Mouse (Mus musculus) midbrain, embryonic 15.5 days (tissue): ENCODE results near the gene Chst11. TPM values are rescaled to one million over a fixed set of nuclear protein-coding genes. Genes with fewer than 3 reads are reported as not detected.

Experiments used
- ATAC-seq: fragments of 200-750 bp; cut with Nextera tagmentation; replicated peaks from 2 replicates; pipeline ENCODE4 v1.8.0; 2017; ENCODE audit warnings: moderate TSS enrichment
- H3K27ac ChIP-seq: fragments of 300-500 bp; sonication (generic); 2 replicates; pipeline ENCODE4 v1.5.1; 2015; ENCODE audit warnings: mild to moderate bottlenecking, inconsistent platforms
- H3K27me3 ChIP-seq: fragments of 300-500 bp; sonication (generic); replicated peaks from 2 replicates; pipeline ENCODE4 v1.6.1; 2015; ENCODE audit warnings: inconsistent platforms
- H3K36me3 ChIP-seq: fragments of 300-500 bp; sonication (generic); replicated peaks from 2 replicates; pipeline ENCODE4 v1.6.1; 2015; ENCODE audit warnings: inconsistent platforms
- H3K4me1 ChIP-seq: fragments of 300-500 bp; sonication (generic); 2 replicates; pipeline ENCODE4 v1.6.1; 2015; ENCODE audit warnings: inconsistent platforms
- H3K4me2 ChIP-seq: fragments of 300-500 bp; sonication (generic); 2 replicates; pipeline ENCODE4 v1.6.1; 2015; ENCODE audit warnings: inconsistent platforms, mild to moderate bottlenecking, moderate library complexity
- H3K4me3 ChIP-seq: fragments of 300-500 bp; sonication (generic); 2 replicates; pipeline ENCODE4 v1.5.1; 2015; ENCODE audit warnings: mild to moderate bottlenecking, inconsistent platforms
- H3K9ac ChIP-seq: fragments of 300-500 bp; sonication (generic); 2 replicates; pipeline ENCODE4 v1.6.1; 2015; ENCODE audit warnings: mild to moderate bottlenecking, inconsistent platforms
- H3K9me3 ChIP-seq: fragments of 300-500 bp; sonication (generic); 2 replicates; pipeline ENCODE4 v1.6.1; 2016; ENCODE audit warnings: inconsistent platforms
- WGBS: fragments of 180-500 bp; shearing (Covaris S2); methylation state at CpG from one replicate; pipeline ENCODE4 v1.1.7; 2015; ENCODE audit warnings: mixed read lengths; 5-methylcytosine and 5-hydroxymethylcytosine counted together
- polyA plus RNA-seq: library from polyadenylated mRNA; unstranded; fragments of >200 nt; fragmentation: Nextera tagmentation; extraction: Ambion mirVana; gene quantifications from 2 replicates; pipeline ENCODE4 v1.2.1, GENCODE M21; 2015

Chst11 gene
- polyA plus RNA-seq, 1 experiment from 2014 or later: 4.1 TPM

GRCm38 (mm10) chr10:83019497-83020270 lies 34.4 kb downstream of the Chst11 start:
- Histone ChIP-seq H3K4me3 (no peak overlapping the region), H3K9ac (no peak overlapping the region), H3K27ac (peak overlapping the region; percentile 31), H3K27me3 (no peaks in the 10 kb centered on the region), H3K4me2 (peak overlapping the region; percentile 37), H3K4me1 (peaks cover 28% of the 10 kb centered on the region), H3K9me3 (no peaks in the 10 kb centered on the region), H3K36me3 (no peaks in the 10 kb centered on the region)
- WGBS: 21% methylated on average over 19 of the region's 19 CpGs
- peak; percentile 77 for ATAC-seq

GRCm38 (mm10) chr10:83022616-83023015 lies 37.3 kb downstream of the Chst11 start:
- H3K9ac ChIP-seq: no peak overlapping the region
- H3K9me3 ChIP-seq: no peaks in the 10 kb centered on the region
- peaks cover 25% of the 10 kb centered on the region for H3K4me1 ChIP-seq
- no peaks in the 10 kb centered on the region for H3K36me3 ChIP-seq
- no peak for ATAC-seq
- H3K4me3 ChIP-seq: no peak overlapping the region
- H3K27me3 ChIP-seq: no peaks in the 10 kb centered on the region
- WGBS: 97% methylated on average over 1 of the region's 1 CpGs
- no peak overlapping the region for H3K4me2 ChIP-seq
- H3K27ac ChIP-seq: no peak overlapping the region

- Histone ChIP-seq H3K36me3 (no peaks in the 10 kb centered on the region), H3K4me2 (no peak overlapping the region), H3K27me3 (no peaks in the 10 kb centered on the region), H3K9me3 (no peaks in the 10 kb centered on the region), H3K4me1 (no peaks in the 10 kb centered on the region), H3K9ac (no peak overlapping the region), H3K4me3 (no peak overlapping the region), H3K27ac (no peak overlapping the region)
- ATAC-seq: no peak
- WGBS: 94% methylated on average over 5 of the region's 5 CpGs
These were observed 40.9 kb downstream of the Chst11 start for GRCm38 (mm10) chr10:83026174-83026573.

GRCm38 (mm10) chr10:83027673-83028072 lies 42.4 kb downstream of the Chst11 start:
- ATAC-seq: no peak
- no peak overlapping the region for H3K4me3 ChIP-seq
- 87% methylated on average over 6 of the region's 6 CpGs for WGBS
- H3K27me3 ChIP-seq: no peaks in the 10 kb centered on the region
- H3K9me3 ChIP-seq: no peaks in the 10 kb centered on the region
- H3K36me3 ChIP-seq: no peaks in the 10 kb centered on the region
- H3K9ac ChIP-seq: no peak overlapping the region
- H3K4me1 ChIP-seq: peaks cover 4% of the 10 kb centered on the region; the same call in 1 of the 2 replicates
- H3K27ac ChIP-seq: no peak overlapping the region
- H3K4me2 ChIP-seq: no peak overlapping the region

- 60% methylated on average over 5 of the region's 5 CpGs for WGBS
- Histone ChIP-seq H3K4me3 (no peak overlapping the region), H3K27me3 (no peaks in the 10 kb centered on the region), H3K4me1 (peaks cover 4% of the 10 kb centered on the region; the same call in 1 of the 2 replicates), H3K27ac (no peak overlapping the region), H3K36me3 (no peaks in the 10 kb centered on the region), H3K9me3 (no peaks in the 10 kb centered on the region), H3K4me2 (no peak overlapping the region), H3K9ac (no peak overlapping the region)
- no peak for ATAC-seq
These were observed 44.9 kb downstream of the Chst11 start for GRCm38 (mm10) chr10:83030103-83030661.

GRCm38 (mm10) chr10:83030928-83031327 lies 45.6 kb downstream of the Chst11 start:
- no peak overlapping the region for H3K27ac ChIP-seq
- H3K27me3 ChIP-seq: no peaks in the 10 kb centered on the region
- ATAC-seq: no peak
- H3K36me3 ChIP-seq: no peaks in the 10 kb centered on the region
- H3K9me3 ChIP-seq: no peaks in the 10 kb centered on the region
- H3K9ac ChIP-seq: no peak overlapping the region
- 33% methylated on average over 6 of the region's 6 CpGs for WGBS
- H3K4me3 ChIP-seq: no peak overlapping the region
- H3K4me2 ChIP-seq: no peak overlapping the region
- peaks cover 4% of the 10 kb centered on the region; the same call in 1 of the 2 replicates for H3K4me1 ChIP-seq

GRCm38 (mm10) chr10:83031561-83031960 lies 46.3 kb downstream of the Chst11 start:
- no peak overlapping the region for H3K4me2 ChIP-seq
- H3K36me3 ChIP-seq: no peaks in the 10 kb centered on the region
- no peaks in the 10 kb centered on the region for H3K9me3 ChIP-seq
- 49% methylated on average over 4 of the region's 4 CpGs for WGBS
- H3K27ac ChIP-seq: no peak overlapping the region
- no peak overlapping the region for H3K4me3 ChIP-seq
- no peaks in the 10 kb centered on the region for H3K27me3 ChIP-seq
- peaks cover 4% of the 10 kb centered on the region; the same call in 1 of the 2 replicates for H3K4me1 ChIP-seq
- H3K9ac ChIP-seq: no peak overlapping the region
- no peak for ATAC-seq

- no peak for ATAC-seq
- 70% methylated on average over 10 of the region's 10 CpGs for WGBS
- H3K9ac ChIP-seq: no peak overlapping the region
These were observed 47.3 kb downstream of the Chst11 start for GRCm38 (mm10) chr10:83032559-83032958.

GRCm38 (mm10) chr10:83036340-83037045 lies 51.2 kb downstream of the Chst11 start:
- peak; percentile 40; the same call in 1 of the 2 replicates for ATAC-seq
- Histone ChIP-seq H3K36me3 (no peaks in the 10 kb centered on the region), H3K4me3 (no peak overlapping the region), H3K4me2 (no peak overlapping the region), H3K4me1 (peaks cover 16% of the 10 kb centered on the region), H3K9me3 (no peaks in the 10 kb centered on the region), H3K27ac (peak overlapping the region; percentile 51; the same call in 1 of the 2 replicates), H3K9ac (no peak overlapping the region), H3K27me3 (no peaks in the 10 kb centered on the region)
- WGBS: 61% methylated on average over 20 of the region's 20 CpGs

More at GRCm38 (mm10) chr10:83032559-83032958, 47.3 kb downstream of the Chst11 start:
- no peaks in the 10 kb centered on the region for H3K9me3 ChIP-seq
- H3K27ac ChIP-seq: no peak overlapping the region
- no peaks in the 10 kb centered on the region for H3K36me3 ChIP-seq
- peaks cover 14% of the 10 kb centered on the region for H3K4me1 ChIP-seq
- H3K27me3 ChIP-seq: no peaks in the 10 kb centered on the region
- H3K4me2 ChIP-seq: no peak overlapping the region
- no peak overlapping the region for H3K4me3 ChIP-seq

- H3K9ac ChIP-seq: no peak overlapping the region
- ATAC-seq: no peak
- WGBS: 88% methylated on average over 9 of the region's 9 CpGs
These were observed 52.9 kb downstream of the Chst11 start for GRCm38 (mm10) chr10:83038166-83038565.

GRCm38 (mm10) chr10:83039414-83039813 lies 54.1 kb downstream of the Chst11 start:
- Histone ChIP-seq H3K27ac (no peak overlapping the region), H3K9me3 (no peaks in the 10 kb centered on the region), H3K36me3 (no peaks in the 10 kb centered on the region), H3K4me3 (no peak overlapping the region), H3K4me1 (peaks cover 28% of the 10 kb centered on the region), H3K4me2 (no peak overlapping the region), H3K27me3 (no peaks in the 10 kb centered on the region), H3K9ac (no peak overlapping the region)
- ATAC-seq: no peak
- WGBS: 85% methylated on average over 10 of the region's 10 CpGs

More at GRCm38 (mm10) chr10:83038166-83038565, 52.9 kb downstream of the Chst11 start:
- no peaks in the 10 kb centered on the region for H3K36me3 ChIP-seq
- no peaks in the 10 kb centered on the region for H3K27me3 ChIP-seq
- peaks cover 26% of the 10 kb centered on the region for H3K4me1 ChIP-seq
- H3K9me3 ChIP-seq: no peaks in the 10 kb centered on the region
- H3K4me2 ChIP-seq: no peak overlapping the region
- H3K27ac ChIP-seq: no peak overlapping the region
- no peak overlapping the region for H3K4me3 ChIP-seq

GRCm38 (mm10) chr10:83041875-83042274 lies 56.6 kb downstream of the Chst11 start:
- H3K4me2 ChIP-seq: no peak overlapping the region
- H3K9me3 ChIP-seq: no peaks in the 10 kb centered on the region
- ATAC-seq: no peak; the same call in 1 of the 2 replicates
- no peak overlapping the region for H3K4me3 ChIP-seq
- H3K27me3 ChIP-seq: no peaks in the 10 kb centered on the region
- no peaks in the 10 kb centered on the region for H3K36me3 ChIP-seq
- 57% methylated on average over 9 of the region's 9 CpGs for WGBS
- H3K9ac ChIP-seq: no peak overlapping the region
- H3K27ac ChIP-seq: no peak overlapping the region
- H3K4me1 ChIP-seq: peaks cover 26% of the 10 kb centered on the region
